Mouse (Mus musculus) C2C12 (cell line): Measurements from ENCODE around the gene E130308A19Rik.

Source experiments
- CTCF ChIP-seq: IDR thresholded peaks from one replicate; pipeline ENCODE4 v1.5.1; 2011; ENCODE audit not compliant: control insufficient read depth, insufficient read depth, insufficient read length
- MYOG ChIP-seq: IDR thresholded peaks from one replicate; pipeline ENCODE4 v1.6.1; 2011; ENCODE audit not compliant: control insufficient read depth, insufficient read length; ENCODE audit errors: extremely low read depth

DNA sequence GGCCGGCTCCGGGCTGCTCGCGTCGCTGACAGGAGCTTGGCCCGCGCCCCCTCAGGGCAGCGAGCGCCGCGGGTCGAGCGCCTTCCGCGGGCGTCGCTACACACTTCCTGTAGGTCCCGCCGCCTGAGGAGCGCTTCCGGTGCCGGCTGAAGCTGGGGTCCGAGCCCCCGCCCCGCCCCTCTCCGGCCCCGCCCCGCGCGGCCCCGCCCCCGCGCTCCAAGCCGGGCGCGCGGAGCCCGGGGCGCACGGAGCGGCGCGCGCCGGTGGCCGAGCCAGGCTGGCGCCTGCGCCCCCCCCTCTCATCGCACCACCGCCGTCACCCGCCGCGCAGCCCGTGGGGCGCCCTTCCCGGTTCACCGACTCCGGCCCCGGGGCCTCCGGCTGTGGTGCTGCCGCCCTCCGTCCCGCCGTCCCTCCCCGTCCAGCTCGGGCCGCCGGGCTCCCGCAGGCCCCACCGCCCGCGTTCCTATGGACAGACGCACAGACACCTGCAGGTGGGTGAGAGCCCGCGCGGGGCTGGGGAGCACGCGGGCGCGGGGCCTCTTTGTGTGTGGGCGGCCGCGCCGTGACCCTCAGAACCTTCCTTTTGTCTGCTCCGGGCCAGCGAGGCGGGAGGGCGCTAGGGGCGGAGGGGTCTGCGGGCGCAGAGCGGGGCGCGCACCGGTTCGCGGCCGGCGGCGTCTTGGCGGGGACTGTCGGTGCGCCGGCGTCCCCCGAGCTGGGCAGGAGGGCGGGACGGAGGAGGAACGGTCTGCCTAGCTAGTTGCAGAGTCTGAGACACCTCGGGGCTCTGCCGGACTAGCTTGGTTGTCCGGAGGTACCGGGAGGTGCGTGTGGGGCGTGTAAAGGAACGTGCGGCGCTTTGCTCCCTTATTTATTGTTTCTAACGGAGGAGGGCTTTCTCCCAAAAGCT lies at the start of gene E130308A19Rik:
- TF ChIP-seq CTCF: peak; percentile 11
- TF ChIP-seq MYOG: no peak
